Mouse (Mus musculus): Measurements from ENCODE around the gene Gldn. TPM values are rescaled to one million over a fixed set of nuclear protein-coding genes. Genes with fewer than 3 reads are reported as not detected.

The Gldn gene
- polyA plus RNA-seq, 1 experiment from 2014 or later, result not detected

DNA sequence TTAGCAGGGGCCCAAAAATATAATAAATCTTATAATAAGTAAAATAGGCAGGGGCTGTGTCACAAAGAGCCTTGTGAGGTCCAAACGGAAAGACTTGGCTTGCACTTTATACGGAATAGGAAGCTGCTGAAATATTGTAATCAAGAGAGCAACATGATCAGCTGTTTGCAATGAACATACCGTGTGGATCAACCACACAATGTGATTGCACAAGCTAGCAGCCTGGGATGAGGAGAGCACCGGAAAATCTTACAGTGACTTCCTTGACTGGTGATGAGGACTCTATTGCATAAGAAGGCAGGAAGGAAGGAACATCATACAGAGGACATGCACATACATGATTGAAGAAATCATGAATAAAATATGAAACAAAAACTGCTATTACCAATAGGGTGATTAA lies 11.0 kb upstream of the Gldn start:
- no peaks in the 10 kb centered on the region for H3K9me3 ChIP-seq (ENCODE audit: control insufficient read depth, low read length)
- TF ChIP-seq CTCF (IDR thresholded peaks at IDR 0.05; ENCODE audit: low read depth) (no peak), EP300 (optimal IDR thresholded peaks at IDR 0.05) (no peak)
- DNase-seq (ENCODE audit: low spot score) (no peak), ATAC-seq (ENCODE audit: low FRiP score, low TSS enrichment) (no peak)
- no peak overlapping the region for H3K4me3 ChIP-seq (ENCODE audit: low read depth, low read length)
- 75% methylated on average over 4 of the region's 4 CpGs for WGBS
- H3K27me3 ChIP-seq (ENCODE audit: control insufficient read depth, insufficient read depth, low read length), result no peaks in the 10 kb centered on the region
- H3K9ac ChIP-seq (ENCODE audit: low read length), result no peak overlapping the region
- H3K27ac ChIP-seq (replicated peaks), result no peak overlapping the region
- no peak overlapping the region for H3K4me2 ChIP-seq (replicated peaks; ENCODE audit: low read depth)
- no peaks in the 10 kb centered on the region for H3K4me1 ChIP-seq (replicated peaks; ENCODE audit: control insufficient read depth, insufficient read depth)
- no peaks in the 10 kb centered on the region for H3K36me3 ChIP-seq (ENCODE audit: control insufficient read depth, insufficient read depth, low read length)

DNA sequence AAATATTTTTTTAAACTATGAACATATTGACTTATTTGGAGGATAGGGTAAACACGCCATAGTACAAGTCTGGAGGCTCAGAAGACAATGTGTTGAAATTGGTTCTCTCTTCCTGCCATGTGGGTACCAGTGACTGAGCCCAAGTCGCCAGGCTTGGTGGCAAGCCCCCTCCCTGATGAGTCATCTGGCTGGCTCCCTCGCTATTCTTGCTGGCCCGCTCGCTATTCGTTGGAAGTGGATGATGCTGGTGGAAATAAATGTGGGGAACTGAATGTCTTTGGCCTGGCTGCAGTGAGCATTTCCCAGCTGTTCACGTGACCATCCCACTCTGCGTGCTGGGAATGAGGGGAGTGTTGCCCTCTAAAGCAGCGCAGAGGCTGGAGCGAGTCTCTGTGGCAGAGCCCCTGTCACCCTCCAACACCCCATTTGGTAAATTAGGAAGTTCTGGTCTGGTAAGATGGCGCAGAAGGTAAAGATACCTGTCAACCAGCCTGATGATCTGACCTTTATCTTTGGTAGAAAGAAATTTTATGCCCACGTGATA lies 7.2 kb upstream of the Gldn start:
- no peak overlapping the region for H3K9ac ChIP-seq (ENCODE audit: low read length)
- no peak for TF ChIP-seq CTCF (IDR thresholded peaks at IDR 0.05; ENCODE audit: low read depth)
- H3K4me2 ChIP-seq (replicated peaks; ENCODE audit: low read depth), result no peak overlapping the region
- no peaks in the 10 kb centered on the region for H3K27me3 ChIP-seq (ENCODE audit: control insufficient read depth, insufficient read depth, low read length)
- no peak overlapping the region for H3K4me3 ChIP-seq (ENCODE audit: low read depth, low read length)
- no peak for ATAC-seq (ENCODE audit: low FRiP score, low TSS enrichment)
- WGBS, result 80% methylated on average over 12 of the region's 12 CpGs
- H3K9me3 ChIP-seq (ENCODE audit: control insufficient read depth, low read length), result no peaks in the 10 kb centered on the region
- H3K27ac ChIP-seq (replicated peaks), result no peak overlapping the region
- no peaks in the 10 kb centered on the region for H3K36me3 ChIP-seq (ENCODE audit: control insufficient read depth, insufficient read depth, low read length)
- DNase-seq (ENCODE audit: low spot score), result no peak
- H3K4me1 ChIP-seq (replicated peaks; ENCODE audit: control insufficient read depth, insufficient read depth), result no peaks in the 10 kb centered on the region

DNA sequence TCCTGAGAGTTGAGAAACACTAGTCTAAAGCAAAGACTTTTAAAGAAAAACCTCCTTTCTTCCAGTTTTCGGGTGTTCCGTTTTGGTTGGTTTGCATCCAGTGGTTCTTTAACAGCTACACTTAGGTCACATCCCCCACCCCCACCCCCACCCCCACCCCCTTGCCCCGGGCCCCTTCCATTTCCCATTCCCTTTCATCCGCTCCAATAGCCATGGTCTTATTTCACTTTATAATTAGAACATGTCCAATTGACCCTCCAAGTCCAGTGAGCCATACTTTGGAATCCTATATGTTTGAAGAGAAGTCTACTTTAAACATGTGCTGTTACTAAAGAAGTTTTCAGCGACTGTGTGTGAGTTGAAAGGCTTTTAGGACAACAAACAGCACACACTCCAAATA lies 1.5 kb downstream of the Gldn start:
- WGBS, result 64% methylated on average over 5 of the region's 5 CpGs
- DNase-seq (ENCODE audit: low spot score), result no peak

DNA sequence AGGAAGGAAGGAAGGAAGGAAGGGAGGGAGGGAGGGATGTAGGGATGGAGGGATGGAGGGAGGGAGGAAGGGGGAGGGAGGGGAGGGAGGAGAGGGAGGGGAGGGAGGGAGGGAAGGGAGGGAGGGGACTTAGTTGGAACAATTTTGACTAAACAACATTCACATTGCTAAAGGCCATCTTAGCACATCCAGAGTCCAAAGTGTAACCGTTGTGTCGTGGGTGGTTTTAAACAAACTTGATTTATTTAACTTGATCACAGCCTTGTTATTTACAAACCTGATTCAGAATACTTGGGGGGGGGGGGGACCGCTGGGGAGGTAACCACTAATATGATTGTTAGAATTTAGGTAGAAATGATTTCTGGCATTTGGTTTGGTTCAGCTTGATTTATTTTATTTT lies 13.1 kb downstream of the Gldn start:
- Histone ChIP-seq H3K4me2 (replicated peaks; ENCODE audit: low read depth) (no peak overlapping the region), H3K27me3 (ENCODE audit: control insufficient read depth, insufficient read depth, low read length) (no peaks in the 10 kb centered on the region), H3K4me3 (ENCODE audit: low read depth, low read length) (no peak overlapping the region), H3K9me3 (ENCODE audit: control insufficient read depth, low read length) (no peaks in the 10 kb centered on the region), H3K36me3 (ENCODE audit: control insufficient read depth, insufficient read depth, low read length) (no peaks in the 10 kb centered on the region), H3K4me1 (replicated peaks; ENCODE audit: control insufficient read depth, insufficient read depth) (no peaks in the 10 kb centered on the region), H3K27ac (replicated peaks) (no peak overlapping the region), H3K9ac (ENCODE audit: low read length) (no peak overlapping the region)
- no peak for ATAC-seq (ENCODE audit: low FRiP score, low TSS enrichment)
- TF ChIP-seq CTCF (IDR thresholded peaks at IDR 0.05; ENCODE audit: low read depth) (no peak), EP300 (optimal IDR thresholded peaks at IDR 0.05) (no peak)
- WGBS, result 46% methylated on average over 3 of the region's 3 CpGs
- DNase-seq (ENCODE audit: low spot score), result no peak

More for the DNA sequence above, 1.5 kb downstream of the Gldn start:
- ATAC-seq (ENCODE audit: low FRiP score, low TSS enrichment), result no peak
- no peak for TF ChIP-seq EP300 (optimal IDR thresholded peaks at IDR 0.05)
- TF ChIP-seq CTCF (IDR thresholded peaks at IDR 0.05; ENCODE audit: low read depth), result no peak
- Histone ChIP-seq H3K4me1 (replicated peaks; ENCODE audit: control insufficient read depth, insufficient read depth) (no peaks in the 10 kb centered on the region), H3K9ac (ENCODE audit: low read length) (no peak overlapping the region), H3K9me3 (ENCODE audit: control insufficient read depth, low read length) (no peaks in the 10 kb centered on the region), H3K4me3 (ENCODE audit: low read depth, low read length) (no peak overlapping the region), H3K27me3 (ENCODE audit: control insufficient read depth, insufficient read depth, low read length) (no peaks in the 10 kb centered on the region; the same call in 1 of the 2 replicates), H3K4me2 (replicated peaks; ENCODE audit: low read depth) (no peak overlapping the region), H3K27ac (replicated peaks) (no peak overlapping the region), H3K36me3 (ENCODE audit: control insufficient read depth, insufficient read depth, low read length) (no peaks in the 10 kb centered on the region)

DNA sequence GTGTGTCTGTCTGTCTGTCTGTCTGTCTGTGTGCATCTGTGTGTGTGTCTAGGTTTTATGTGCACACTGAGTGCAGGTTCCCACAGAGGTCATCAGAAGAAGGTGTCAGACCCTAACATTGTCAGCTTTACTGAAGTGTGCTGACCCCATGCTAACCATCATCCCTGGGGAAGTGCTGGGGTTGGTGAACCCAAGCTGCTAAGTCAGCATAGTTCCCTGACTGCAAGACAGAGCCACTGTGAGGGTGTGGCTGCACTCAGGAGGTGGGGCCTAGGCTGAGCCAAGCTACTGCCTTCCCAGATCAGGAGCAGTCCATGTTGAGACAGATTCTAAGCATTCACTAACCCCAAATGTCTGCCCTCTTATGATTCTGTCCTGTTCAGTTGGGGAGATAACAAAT lies 13.5 kb downstream of the Gldn start:
- Histone ChIP-seq H3K4me1 (replicated peaks; ENCODE audit: control insufficient read depth, insufficient read depth) (no peaks in the 10 kb centered on the region), H3K36me3 (ENCODE audit: control insufficient read depth, insufficient read depth, low read length) (no peaks in the 10 kb centered on the region), H3K4me3 (ENCODE audit: low read depth, low read length) (no peak overlapping the region), H3K9me3 (ENCODE audit: control insufficient read depth, low read length) (no peaks in the 10 kb centered on the region), H3K27ac (replicated peaks) (no peak overlapping the region), H3K27me3 (ENCODE audit: control insufficient read depth, insufficient read depth, low read length) (no peaks in the 10 kb centered on the region), H3K9ac (ENCODE audit: low read length) (no peak overlapping the region), H3K4me2 (replicated peaks; ENCODE audit: low read depth) (no peak overlapping the region)
- DNase-seq (ENCODE audit: low spot score), result no peak
- TF ChIP-seq CTCF (IDR thresholded peaks at IDR 0.05; ENCODE audit: low read depth) (no peak), EP300 (optimal IDR thresholded peaks at IDR 0.05) (no peak)
- ATAC-seq (ENCODE audit: low FRiP score, low TSS enrichment), result no peak

DNA sequence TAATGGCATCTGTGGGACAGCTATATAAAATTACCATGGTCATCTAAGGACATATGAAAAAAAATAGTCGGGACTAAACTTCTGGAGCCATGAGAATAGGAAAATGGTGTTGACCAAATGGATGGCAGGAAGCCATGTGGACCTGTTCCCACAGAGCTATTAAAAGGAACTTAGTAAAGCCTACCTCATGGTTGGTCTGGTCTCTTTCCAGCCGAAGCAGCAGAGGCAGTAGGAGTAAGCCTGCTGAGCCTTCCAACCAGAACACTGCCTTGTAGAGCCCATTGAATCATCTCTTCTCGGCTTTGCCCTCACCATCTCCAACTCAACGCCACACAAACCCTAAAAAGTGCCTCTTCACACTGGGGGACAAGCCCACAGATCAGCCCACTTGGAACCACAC lies 15.0 kb downstream of the Gldn start:
- ATAC-seq (ENCODE audit: low FRiP score, low TSS enrichment) (no peak), DNase-seq (ENCODE audit: low spot score) (no peak)
- Histone ChIP-seq H3K9ac (ENCODE audit: low read length) (no peak overlapping the region), H3K27me3 (ENCODE audit: control insufficient read depth, insufficient read depth, low read length) (no peaks in the 10 kb centered on the region), H3K9me3 (ENCODE audit: control insufficient read depth, low read length) (no peaks in the 10 kb centered on the region), H3K4me2 (replicated peaks; ENCODE audit: low read depth) (no peak overlapping the region), H3K4me1 (replicated peaks; ENCODE audit: control insufficient read depth, insufficient read depth) (no peaks in the 10 kb centered on the region), H3K27ac (replicated peaks) (no peak overlapping the region), H3K36me3 (ENCODE audit: control insufficient read depth, insufficient read depth, low read length) (no peaks in the 10 kb centered on the region), H3K4me3 (ENCODE audit: low read depth, low read length) (no peak overlapping the region)
- 66% methylated on average over 4 of the region's 4 CpGs for WGBS
- TF ChIP-seq CTCF (IDR thresholded peaks at IDR 0.05; ENCODE audit: low read depth) (no peak), EP300 (optimal IDR thresholded peaks at IDR 0.05) (no peak)

Data from stomach, postnatal 0 days (tissue).